Mouse (Mus musculus) thymus, adult 2 months (tissue): ENCODE measurements around the gene Nudt8.

ENCODE experiments used
- CTCF ChIP-seq: fragments of 200-500 bp; IDR thresholded peaks from 2 replicates; pipeline ENCODE4 v1.5.1; 2012; ENCODE audit warnings: mild to moderate bottlenecking, control low read depth, low read length, moderate library complexity, borderline replicate concordance; ENCODE audit not compliant: control insufficient read depth, poor library complexity, insufficient read depth; ENCODE audit errors: extremely low read depth
- POLR2A ChIP-seq: fragments of 200-500 bp; IDR thresholded peaks from 2 replicates; pipeline ENCODE4 v1.6.1; 2012; ENCODE audit warnings: mild to moderate bottlenecking, low read length, control low read depth, moderate library complexity; ENCODE audit not compliant: control insufficient read depth, poor library complexity, insufficient read depth; ENCODE audit errors: extremely low read depth

DNA sequence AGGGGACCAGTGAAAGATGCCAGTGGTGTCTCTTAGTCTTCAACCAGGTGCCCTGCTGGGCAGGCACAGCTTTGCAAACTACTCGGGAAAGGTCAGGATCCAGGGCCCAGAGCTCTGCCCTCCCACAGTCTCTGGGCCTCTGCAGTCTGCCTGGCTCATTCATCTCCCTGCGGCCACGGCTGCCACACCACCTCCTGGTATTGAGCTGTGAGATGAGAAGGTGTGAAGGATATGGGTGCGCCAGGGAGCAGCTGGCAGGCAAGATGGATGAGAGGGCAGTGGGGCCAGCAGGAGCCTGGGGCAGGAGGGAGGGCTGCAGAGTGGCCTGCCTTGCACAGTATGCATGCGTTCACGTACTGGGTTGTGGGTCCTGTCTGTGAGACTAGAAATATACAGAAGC lies 9.6 kb upstream of the Nudt8 start:
- no peak for TF ChIP-seq CTCF
- no peak for TF ChIP-seq POLR2A
